Mouse (Mus musculus) G1E (cell line): ENCODE measurements around the gene AL607142.1.

Experiments
- CTCF ChIP-seq: IDR thresholded peaks from 2 replicates; pipeline ENCODE4 v1.5.1; 2012; ENCODE audit warnings: low read depth, low read length, inconsistent platforms, mixed read lengths
- GATA1 ChIP-seq: IDR thresholded peaks from 2 replicates; pipeline ENCODE4 v1.6.1; 2012; ENCODE audit warnings: borderline replicate concordance, low read length, inconsistent platforms, mixed read lengths
- TAL1 ChIP-seq: conservative IDR thresholded peaks from 2 replicates; pipeline ENCODE4 v1.6.1; 2012; ENCODE audit warnings: low read depth, low read length, inconsistent platforms, mixed read lengths

DNA sequence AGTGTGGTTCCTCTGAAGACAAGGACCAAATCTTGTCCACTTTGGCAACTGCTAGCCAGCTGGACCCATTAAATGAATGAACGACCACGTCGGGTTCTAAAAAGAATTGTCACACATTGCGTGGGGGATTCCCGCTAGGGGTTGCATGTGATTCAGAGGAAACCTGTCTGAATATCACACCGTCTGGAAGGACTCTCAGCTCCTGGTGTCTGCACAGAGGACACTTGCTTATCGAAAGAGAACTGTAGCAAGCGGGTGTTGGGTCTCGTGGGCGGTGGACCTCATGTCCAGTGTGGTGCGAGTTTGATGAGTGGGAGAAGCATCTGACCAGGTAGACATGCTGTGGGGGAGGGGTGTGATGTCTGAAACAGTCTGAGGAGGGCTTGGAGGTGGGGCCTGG lies 2.0 kb upstream of the AL607142.1 start:
- TF ChIP-seq CTCF (no peak), GATA1 (no peak), TAL1 (no peak)
